Mouse (Mus musculus): ENCODE results near the gene Oaf. TPM values are rescaled to one million over a fixed set of nuclear protein-coding genes. Genes with fewer than 3 reads are reported as not detected.

The Oaf gene
- polyA plus RNA-seq, 1 experiment from 2014 or later, result 36.2 TPM

DNA sequence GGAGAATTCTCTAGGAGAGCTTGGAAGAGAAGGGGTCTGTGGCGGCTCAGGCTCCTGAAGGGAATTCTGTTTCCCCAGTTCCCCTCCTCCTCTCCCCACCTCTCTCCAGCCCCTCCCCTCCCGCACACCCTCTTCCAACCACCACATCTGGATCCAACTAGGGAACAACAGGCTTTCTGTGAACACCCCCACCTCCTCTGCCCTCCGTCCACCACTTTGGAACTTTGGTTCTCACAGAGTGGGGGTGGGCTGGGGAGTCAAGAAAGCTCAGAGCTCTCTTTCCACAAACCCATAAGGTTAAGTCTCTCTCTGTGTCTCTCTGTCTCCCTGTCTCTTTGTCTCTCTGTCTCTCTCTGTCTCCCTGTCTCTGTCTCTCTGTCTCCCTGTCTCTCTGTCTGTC lies 13.1 kb upstream of the Oaf start:
- H3K4me1 ChIP-seq (ENCODE audit: control insufficient read depth, insufficient read depth, low read length), result peaks cover 10% of the 10 kb centered on the region; the same call in 1 of the 2 replicates
- 0 out of 2 replicates have a peak overlapping the region, but pooled peaks have one; percentile 5 for H3K4me2 ChIP-seq (ENCODE audit: low read depth, low read length)
- H3K27ac ChIP-seq (ENCODE audit: low read length), result peak overlapping the region; percentile 86
- peak; percentile 59; the same call in 1 of the 2 replicates for ATAC-seq (ENCODE audit: insufficient read depth, low FRiP score)
- H3K9me3 ChIP-seq (replicated peaks; ENCODE audit: control insufficient read depth, low read length), result no peaks in the 10 kb centered on the region
- no peaks in the 10 kb centered on the region for H3K27me3 ChIP-seq (ENCODE audit: control insufficient read depth, insufficient read depth, low read length)
- 34% methylated on average over 3 of the region's 3 CpGs for WGBS
- H3K9ac ChIP-seq (ENCODE audit: low read length), result 0 out of 2 replicates have a peak overlapping the region, but pooled peaks have one; percentile 29
- H3K4me3 ChIP-seq (replicated peaks; ENCODE audit: low read length), result no peak overlapping the region
- no peaks in the 10 kb centered on the region for H3K36me3 ChIP-seq (ENCODE audit: control insufficient read depth, insufficient read depth, low read length)

GRCm38 (mm10) chr9:43251786-43252185 lies 12.1 kb upstream of the Oaf start:
- Histone ChIP-seq H3K4me3 (replicated peaks; ENCODE audit: low read length) (no peak overlapping the region), H3K9ac (ENCODE audit: low read length) (no peak overlapping the region), H3K27me3 (ENCODE audit: control insufficient read depth, insufficient read depth, low read length) (no peaks in the 10 kb centered on the region), H3K4me1 (ENCODE audit: control insufficient read depth, insufficient read depth, low read length) (peaks cover 13% of the 10 kb centered on the region), H3K36me3 (ENCODE audit: control insufficient read depth, insufficient read depth, low read length) (no peaks in the 10 kb centered on the region), H3K9me3 (replicated peaks; ENCODE audit: control insufficient read depth, low read length) (no peaks in the 10 kb centered on the region), H3K4me2 (ENCODE audit: low read depth, low read length) (no peak overlapping the region), H3K27ac (ENCODE audit: low read length) (no peak overlapping the region)
- WGBS, result 79% methylated on average over 2 of the region's 2 CpGs
- no peak for ATAC-seq (ENCODE audit: insufficient read depth, low FRiP score)

- Histone ChIP-seq H3K4me1 (ENCODE audit: control insufficient read depth, insufficient read depth, low read length) (peaks cover 7% of the 10 kb centered on the region), H3K4me3 (replicated peaks; ENCODE audit: low read length) (no peak overlapping the region), H3K27me3 (ENCODE audit: control insufficient read depth, insufficient read depth, low read length) (no peaks in the 10 kb centered on the region), H3K36me3 (ENCODE audit: control insufficient read depth, insufficient read depth, low read length) (no peaks in the 10 kb centered on the region), H3K9ac (ENCODE audit: low read length) (peak overlapping the region; percentile 34; the same call in 1 of the 2 replicates), H3K9me3 (replicated peaks; ENCODE audit: control insufficient read depth, low read length) (no peaks in the 10 kb centered on the region), H3K27ac (ENCODE audit: low read length) (no peak overlapping the region), H3K4me2 (ENCODE audit: low read depth, low read length) (peak overlapping the region; percentile 23)
- no peak for ATAC-seq (ENCODE audit: insufficient read depth, low FRiP score)
- WGBS, result 25% methylated on average over 10 of the region's 10 CpGs
Measured at GRCm38 (mm10) chr9:43246738-43247180, 7.0 kb upstream of the Oaf start.

DNA sequence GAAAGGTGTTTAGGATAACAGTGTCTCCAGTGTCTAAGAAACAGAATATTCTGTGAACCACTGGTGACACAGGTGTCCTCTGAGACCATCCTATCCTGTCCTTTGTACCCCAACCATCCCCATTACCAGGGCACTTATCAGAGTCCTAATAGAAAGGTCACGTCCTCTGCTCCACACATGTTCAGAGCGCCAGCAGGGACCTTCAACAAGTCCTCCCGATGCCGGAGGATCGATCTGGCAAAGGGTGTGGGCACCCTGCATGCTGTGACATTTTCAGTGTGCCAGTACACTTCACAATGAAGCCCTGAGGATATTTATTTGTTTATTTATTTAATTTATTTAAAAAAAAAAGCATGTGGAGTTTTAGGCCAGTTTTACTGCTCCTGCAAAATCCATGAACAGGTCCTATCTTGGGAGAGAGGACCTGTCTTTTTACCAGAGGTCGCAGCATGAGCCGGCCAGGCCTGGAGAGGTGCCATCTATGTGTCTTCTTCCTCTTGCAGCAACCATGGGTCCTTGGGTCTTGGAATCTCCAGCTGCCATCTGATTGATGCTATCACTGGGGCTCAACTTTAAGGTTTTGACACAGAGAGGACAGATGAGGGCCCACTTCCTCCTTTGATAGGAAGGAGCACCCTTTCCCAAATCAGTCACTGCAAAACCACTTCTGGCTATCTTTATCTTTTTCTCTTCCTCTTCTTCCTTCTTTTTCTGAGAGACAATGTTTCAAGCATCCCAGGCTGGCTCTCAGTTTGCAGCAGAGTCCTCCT lies 6.3 kb upstream of the Oaf start:
- Histone ChIP-seq H3K9me3 (replicated peaks; ENCODE audit: control insufficient read depth, low read length) (no peaks in the 10 kb centered on the region), H3K27ac (ENCODE audit: low read length) (no peak overlapping the region), H3K36me3 (ENCODE audit: control insufficient read depth, insufficient read depth, low read length) (no peaks in the 10 kb centered on the region), H3K9ac (ENCODE audit: low read length) (no peak overlapping the region), H3K4me1 (ENCODE audit: control insufficient read depth, insufficient read depth, low read length) (peaks cover 5% of the 10 kb centered on the region), H3K4me3 (replicated peaks; ENCODE audit: low read length) (no peak overlapping the region), H3K27me3 (ENCODE audit: control insufficient read depth, insufficient read depth, low read length) (no peaks in the 10 kb centered on the region), H3K4me2 (ENCODE audit: low read depth, low read length) (no peak overlapping the region)
- 76% methylated on average over 7 of the region's 7 CpGs for WGBS
- no peak for ATAC-seq (ENCODE audit: insufficient read depth, low FRiP score)

DNA sequence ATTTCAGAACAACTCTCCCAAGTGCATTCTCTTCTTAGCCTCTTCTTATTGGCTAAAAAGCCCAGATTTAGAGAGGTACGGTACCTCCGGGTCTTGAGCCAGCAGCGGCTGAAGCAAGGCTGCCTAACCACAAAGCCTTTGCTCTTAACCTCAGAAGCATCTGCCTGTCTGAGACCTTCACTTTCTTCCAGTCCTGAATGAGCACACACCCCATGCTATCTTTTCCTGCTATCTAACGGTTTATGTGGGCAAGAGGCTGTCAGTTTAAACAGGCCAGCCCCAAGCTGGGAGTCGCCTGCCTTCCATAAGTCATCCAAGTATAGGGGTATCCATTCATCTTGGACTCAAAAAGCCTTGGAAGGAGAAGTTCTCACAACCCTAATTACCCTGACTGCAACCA lies 2.7 kb upstream of the Oaf start:
- no peak overlapping the region for H3K4me3 ChIP-seq (replicated peaks; ENCODE audit: low read length)
- no peak for ATAC-seq (ENCODE audit: insufficient read depth, low FRiP score)

DNA sequence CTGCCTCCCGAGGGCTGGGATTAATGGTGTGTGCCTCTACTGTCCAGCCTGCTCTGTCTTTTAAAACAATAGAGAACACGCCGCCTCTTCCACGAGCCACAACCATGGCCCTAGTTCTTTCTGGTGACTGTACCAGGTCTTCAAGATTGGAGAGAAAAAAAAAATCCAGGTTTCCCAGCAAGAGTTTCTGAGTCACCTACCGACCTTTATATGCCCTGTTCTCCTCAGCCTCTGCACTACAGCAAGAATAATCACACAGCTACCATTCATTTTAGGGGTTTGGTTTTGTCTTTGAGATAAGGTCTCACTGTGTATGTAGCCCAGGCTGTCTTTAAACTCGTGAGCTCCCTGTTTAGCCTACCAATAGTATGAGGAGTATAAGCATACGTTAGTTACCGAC lies 2.3 kb upstream of the Oaf start:
- no peak overlapping the region for H3K9ac ChIP-seq (ENCODE audit: low read length)
- H3K4me2 ChIP-seq (ENCODE audit: low read depth, low read length), result no peak overlapping the region
- no peaks in the 10 kb centered on the region for H3K36me3 ChIP-seq (ENCODE audit: control insufficient read depth, insufficient read depth, low read length)
- no peaks in the 10 kb centered on the region for H3K27me3 ChIP-seq (ENCODE audit: control insufficient read depth, insufficient read depth, low read length)
- no peak overlapping the region for H3K27ac ChIP-seq (ENCODE audit: low read length)
- peaks cover 26% of the 10 kb centered on the region for H3K4me1 ChIP-seq (ENCODE audit: control insufficient read depth, insufficient read depth, low read length)
- H3K4me3 ChIP-seq (replicated peaks; ENCODE audit: low read length), result no peak overlapping the region
- no peak for ATAC-seq (ENCODE audit: insufficient read depth, low FRiP score)
- 85% methylated on average over 8 of the region's 8 CpGs for WGBS
- no peaks in the 10 kb centered on the region for H3K9me3 ChIP-seq (replicated peaks; ENCODE audit: control insufficient read depth, low read length)

More for the DNA sequence above, 2.7 kb upstream of the Oaf start:
- H3K36me3 ChIP-seq (ENCODE audit: control insufficient read depth, insufficient read depth, low read length), result no peaks in the 10 kb centered on the region
- WGBS, result 61% methylated on average over 5 of the region's 5 CpGs
- H3K4me2 ChIP-seq (ENCODE audit: low read depth, low read length), result no peak overlapping the region
- no peak overlapping the region for H3K9ac ChIP-seq (ENCODE audit: low read length)
- peaks cover 24% of the 10 kb centered on the region for H3K4me1 ChIP-seq (ENCODE audit: control insufficient read depth, insufficient read depth, low read length)
- H3K27ac ChIP-seq (ENCODE audit: low read length), result no peak overlapping the region
- no peaks in the 10 kb centered on the region for H3K27me3 ChIP-seq (ENCODE audit: control insufficient read depth, insufficient read depth, low read length)
- no peaks in the 10 kb centered on the region for H3K9me3 ChIP-seq (replicated peaks; ENCODE audit: control insufficient read depth, low read length)

DNA sequence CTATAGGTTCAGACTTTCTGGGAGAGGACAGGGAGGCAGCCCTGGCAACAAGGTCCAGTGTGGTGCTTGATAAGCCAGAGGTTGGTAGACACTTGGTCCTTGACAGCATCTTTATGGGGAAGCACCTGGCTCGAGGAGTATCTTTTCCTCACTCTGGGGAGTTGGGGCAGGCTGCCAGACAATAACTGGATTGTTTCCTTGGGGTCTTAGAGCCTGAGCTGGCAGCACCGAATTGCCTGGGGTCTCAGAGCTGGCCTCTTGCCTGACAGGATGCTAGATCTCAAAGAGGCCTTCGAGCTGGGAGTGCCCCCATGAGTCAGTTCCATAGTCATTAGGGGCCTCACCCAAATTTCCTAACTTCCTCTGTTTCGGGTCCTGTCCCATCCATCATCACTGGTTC lies 1.6 kb upstream of the Oaf start:
- Histone ChIP-seq H3K9ac (ENCODE audit: low read length) (no peak overlapping the region), H3K9me3 (replicated peaks; ENCODE audit: control insufficient read depth, low read length) (no peaks in the 10 kb centered on the region), H3K4me3 (replicated peaks; ENCODE audit: low read length) (no peak overlapping the region), H3K27ac (ENCODE audit: low read length) (no peak overlapping the region), H3K36me3 (ENCODE audit: control insufficient read depth, insufficient read depth, low read length) (no peaks in the 10 kb centered on the region), H3K4me2 (ENCODE audit: low read depth, low read length) (no peak overlapping the region), H3K4me1 (ENCODE audit: control insufficient read depth, insufficient read depth, low read length) (peaks cover 27% of the 10 kb centered on the region), H3K27me3 (ENCODE audit: control insufficient read depth, insufficient read depth, low read length) (no peaks in the 10 kb centered on the region)
- ATAC-seq (ENCODE audit: insufficient read depth, low FRiP score), result no peak
- WGBS, result 29% methylated on average over 4 of the region's 4 CpGs

GRCm38 (mm10) chr9:43240594-43240900 lies 836 bp upstream of the Oaf start:
- Histone ChIP-seq H3K27ac (ENCODE audit: low read length) (peak overlapping the region; percentile 90), H3K9me3 (replicated peaks; ENCODE audit: control insufficient read depth, low read length) (no peaks in the 10 kb centered on the region), H3K27me3 (ENCODE audit: control insufficient read depth, insufficient read depth, low read length) (no peaks in the 10 kb centered on the region), H3K9ac (ENCODE audit: low read length) (peak overlapping the region; percentile 90), H3K4me3 (replicated peaks; ENCODE audit: low read length) (peak overlapping the region; percentile 79; the same call in 1 of the 2 replicates), H3K4me2 (ENCODE audit: low read depth, low read length) (peak overlapping the region; percentile 63), H3K36me3 (ENCODE audit: control insufficient read depth, insufficient read depth, low read length) (no peaks in the 10 kb centered on the region), H3K4me1 (ENCODE audit: control insufficient read depth, insufficient read depth, low read length) (peaks cover 35% of the 10 kb centered on the region)
- ATAC-seq (ENCODE audit: insufficient read depth, low FRiP score), result no peak
- 53% methylated on average over 2 of the region's 2 CpGs for WGBS

DNA sequence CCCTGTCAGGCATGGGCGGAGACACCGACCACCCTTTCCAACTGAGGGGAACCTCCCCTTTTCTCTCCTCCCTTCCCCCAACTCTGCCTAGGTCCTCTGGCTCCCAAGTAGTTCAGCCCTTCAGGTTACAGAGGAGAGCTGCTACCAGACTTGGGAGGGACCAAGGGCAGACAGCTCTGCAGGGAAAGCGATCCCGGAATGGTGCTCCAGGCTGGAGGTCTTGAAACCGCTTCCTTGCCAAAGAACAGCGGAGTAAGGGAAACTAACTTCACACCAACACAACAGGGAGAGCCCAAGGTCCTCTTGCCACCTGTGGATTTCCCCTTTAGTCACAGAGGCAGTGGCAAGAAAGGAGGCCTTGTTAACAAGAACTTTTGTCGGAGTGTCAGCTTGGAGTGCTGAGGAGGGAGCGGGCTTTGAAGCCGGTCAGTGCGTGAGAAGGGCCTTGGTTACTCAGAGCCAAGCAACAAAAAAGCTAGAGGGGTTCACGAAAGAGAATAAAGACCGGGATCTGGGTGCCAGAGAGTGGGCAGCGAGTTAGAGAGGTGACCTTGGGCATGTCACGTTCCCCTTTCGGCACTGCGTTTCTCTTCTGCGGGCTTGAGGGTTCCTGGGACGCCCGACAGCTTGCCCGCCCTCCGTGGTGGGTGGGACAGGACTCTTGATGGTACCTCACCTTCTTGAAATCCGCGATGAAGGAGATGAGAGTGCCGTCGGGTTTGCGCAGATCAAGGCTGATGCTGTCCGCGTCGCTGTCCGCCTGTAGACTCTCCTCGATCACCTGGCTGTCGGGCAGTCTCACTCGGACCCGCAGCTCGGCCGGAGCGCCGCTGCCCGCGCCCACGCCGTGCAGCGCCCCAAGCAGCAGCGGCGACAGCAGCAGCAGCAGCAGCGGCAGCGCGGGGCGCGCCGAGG lies 823 bp downstream of the Oaf start:
- Histone ChIP-seq H3K4me3 (replicated peaks; ENCODE audit: low read length) (peak overlapping the region; percentile 79), H3K4me1 (ENCODE audit: control insufficient read depth, insufficient read depth, low read length) (peaks cover 42% of the 10 kb centered on the region), H3K9ac (ENCODE audit: low read length) (peak overlapping the region; percentile 90), H3K27me3 (ENCODE audit: control insufficient read depth, insufficient read depth, low read length) (no peaks in the 10 kb centered on the region), H3K36me3 (ENCODE audit: control insufficient read depth, insufficient read depth, low read length) (no peaks in the 10 kb centered on the region), H3K27ac (ENCODE audit: low read length) (peak overlapping the region; percentile 90), H3K4me2 (ENCODE audit: low read depth, low read length) (peak overlapping the region; percentile 63), H3K9me3 (replicated peaks; ENCODE audit: control insufficient read depth, low read length) (no peaks in the 10 kb centered on the region)
- 1% methylated on average over 51 of the region's 51 CpGs for WGBS
- ATAC-seq (ENCODE audit: insufficient read depth, low FRiP score), result peak; percentile 27; the same call in 1 of the 2 replicates
